Mouse (Mus musculus) forebrain, postnatal 0 days (tissue): ENCODE results near the gene Fam81a. TPM values are rescaled to one million over a fixed set of nuclear protein-coding genes. Genes with fewer than 3 reads are reported as not detected.
A peak's percentile ranks its signal among the peaks of the same experiment; 100 is the strongest.

Source experiments
- ATAC-seq: fragments of 200-750 bp; cut with Nextera tagmentation; 2 replicates; pipeline ENCODE4 v1.8.0; 2017; ENCODE audit warnings: mild to moderate bottlenecking, moderate library complexity
- DNase-seq: peaks from one replicate; pipeline ENCODE4 v3.0.0-alpha.2; 2015
- H3K27ac ChIP-seq: fragments of 300-500 bp; sonication (generic); 2 replicates; pipeline ENCODE4 v1.5.1; 2014; ENCODE audit warnings: low read depth, mild to moderate bottlenecking, antibody characterized with exemption, low read length, moderate library complexity, mixed read lengths
- H3K27me3 ChIP-seq: fragments of 300-500 bp; sonication (generic); 2 replicates; pipeline ENCODE4 v1.6.1; 2014; ENCODE audit warnings: mild to moderate bottlenecking, low read length, mixed read lengths; ENCODE audit not compliant: insufficient read depth
- H3K36me3 ChIP-seq: fragments of 300-500 bp; sonication (generic); 2 replicates; pipeline ENCODE4 v1.6.1; 2014; ENCODE audit warnings: mild to moderate bottlenecking, moderate library complexity; ENCODE audit not compliant: insufficient read depth
- H3K4me1 ChIP-seq: fragments of 300-500 bp; sonication (generic); 2 replicates; pipeline ENCODE4 v1.6.1; 2014; ENCODE audit warnings: antibody characterized with exemption; ENCODE audit not compliant: insufficient read depth
- H3K4me2 ChIP-seq: fragments of 300-500 bp; sonication (generic); 2 replicates; pipeline ENCODE4 v1.6.1; 2014; ENCODE audit warnings: low read depth, mild to moderate bottlenecking, moderate library complexity
- H3K4me3 ChIP-seq: fragments of 300-500 bp; sonication (generic); 2 replicates; pipeline ENCODE4 v1.5.1; 2014; ENCODE audit warnings: low read depth, low read length, mixed read lengths
- H3K9ac ChIP-seq: fragments of 300-500 bp; sonication (generic); 2 replicates; pipeline ENCODE4 v1.6.1; 2014; ENCODE audit warnings: mild to moderate bottlenecking
- H3K9me3 ChIP-seq: fragments of 300-500 bp; sonication (generic); 2 replicates; pipeline ENCODE4 v1.6.1; 2016; ENCODE audit warnings: low read length
- CTCF ChIP-seq: sonication (generic); IDR thresholded peaks from 2 replicates; pipeline ENCODE4 v1.5.1; 2016; ENCODE audit warnings: antibody characterized with exemption, control low read depth, low read depth
- WGBS: fragments of 180-500 bp; shearing (Covaris S2); extraction: QIAGEN DNeasy Blood & Tissue Kit; methylation state at CpG from one replicate; pipeline ENCODE4 v1.1.7; 2014; 5-methylcytosine and 5-hydroxymethylcytosine counted together
- polyA plus RNA-seq: library from polyadenylated mRNA; unstranded; fragments of >200 nt; fragmentation: Nextera tagmentation; extraction: Ambion mirVana; gene quantifications from 2 replicates; pipeline ENCODE4 v1.2.1, GENCODE M21; 2015
- total RNA-seq: library from RNA; depleted of rRNA; stranded (reverse); fragments of >200 nt; gene quantifications from 2 replicates; pipeline ENCODE4 v1.2.3, GENCODE M21; 2014

The Fam81a gene
- total and polyA plus RNA-seq, 2 experiments from 2014 or later, result 25.6 to 29.4 TPM

GRCm38 (mm10) chr9:70111869-70112286 lies 30.5 kb downstream of the Fam81a start:
- 2% methylated on average over 10 of the region's 10 CpGs for WGBS
- peak overlapping the region; percentile 28; the same call in 1 of the 2 replicates for H3K9ac ChIP-seq
- peak; percentile 61 for ATAC-seq

GRCm38 (mm10) chr9:70110871-70111270 lies 31.5 kb downstream of the Fam81a start:
- H3K36me3 ChIP-seq, result no peaks in the 10 kb centered on the region
- H3K4me2 ChIP-seq, result no peak overlapping the region
- H3K27me3 ChIP-seq, result no peaks in the 10 kb centered on the region
- H3K9me3 ChIP-seq, result no peaks in the 10 kb centered on the region
- no peak overlapping the region for H3K27ac ChIP-seq
- ATAC-seq (no peak), DNase-seq (no peak)
- peaks cover 7% of the 10 kb centered on the region; the same call in 1 of the 2 replicates for H3K4me1 ChIP-seq
- 35% methylated on average over 7 of the region's 7 CpGs for WGBS
- H3K9ac ChIP-seq, result no peak overlapping the region
- TF ChIP-seq CTCF, result no peak
- no peak overlapping the region for H3K4me3 ChIP-seq

More at GRCm38 (mm10) chr9:70111869-70112286, 30.5 kb downstream of the Fam81a start:
- Histone ChIP-seq H3K4me3 (no peak overlapping the region; the same call in 1 of the 2 replicates), H3K27ac (no peak overlapping the region), H3K4me2 (peak overlapping the region; percentile 39), H3K36me3 (no peaks in the 10 kb centered on the region), H3K27me3 (no peaks in the 10 kb centered on the region), H3K9me3 (no peaks in the 10 kb centered on the region), H3K4me1 (peaks cover 7% of the 10 kb centered on the region; the same call in 1 of the 2 replicates)
- DNase-seq, result peak; percentile 25
- TF ChIP-seq CTCF, result no peak

- 3% methylated on average over 3 of the region's 3 CpGs for WGBS
- ATAC-seq, result peak; percentile 54
- Histone ChIP-seq H3K4me2 (no peak overlapping the region), H3K4me1 (peaks cover 7% of the 10 kb centered on the region; the same call in 1 of the 2 replicates), H3K27ac (no peak overlapping the region), H3K4me3 (no peak overlapping the region), H3K27me3 (no peaks in the 10 kb centered on the region), H3K36me3 (no peaks in the 10 kb centered on the region), H3K9me3 (no peaks in the 10 kb centered on the region), H3K9ac (no peak overlapping the region)
- TF ChIP-seq CTCF, result peak; percentile 94
- peak; percentile 91 for DNase-seq
These were observed 33.1 kb downstream of the Fam81a start for GRCm38 (mm10) chr9:70109279-70109678.

- ATAC-seq (no peak), DNase-seq (no peak)
- Histone ChIP-seq H3K9me3 (no peaks in the 10 kb centered on the region), H3K9ac (no peak overlapping the region), H3K36me3 (no peaks in the 10 kb centered on the region), H3K27me3 (no peaks in the 10 kb centered on the region), H3K4me1 (peaks cover 7% of the 10 kb centered on the region; the same call in 1 of the 2 replicates), H3K4me2 (no peak overlapping the region), H3K27ac (no peak overlapping the region), H3K4me3 (no peak overlapping the region)
- 72% methylated on average over 5 of the region's 5 CpGs for WGBS
- no peak for TF ChIP-seq CTCF
These were observed 34.2 kb downstream of the Fam81a start for GRCm38 (mm10) chr9:70108151-70108550.

- Histone ChIP-seq H3K4me2 (no peak overlapping the region), H3K27ac (no peak overlapping the region), H3K36me3 (no peaks in the 10 kb centered on the region), H3K9ac (no peak overlapping the region), H3K9me3 (no peaks in the 10 kb centered on the region), H3K4me3 (no peak overlapping the region), H3K27me3 (no peaks in the 10 kb centered on the region), H3K4me1 (no peaks in the 10 kb centered on the region)
- DNase-seq (no peak), ATAC-seq (no peak)
- no peak for TF ChIP-seq CTCF
- WGBS, result 61% methylated on average over 5 of the region's 5 CpGs
These were observed 36.8 kb downstream of the Fam81a start for GRCm38 (mm10) chr9:70105573-70105972.

GRCm38 (mm10) chr9:70103106-70103505 lies 39.3 kb downstream of the Fam81a start:
- no peak overlapping the region for H3K4me2 ChIP-seq
- H3K27ac ChIP-seq, result no peak overlapping the region
- DNase-seq, result peak; percentile 27
- ATAC-seq, result 0 out of 2 replicates have a peak, but pooled peaks have one; percentile 42
- peaks cover 2% of the 10 kb centered on the region; the same call in 1 of the 2 replicates for H3K36me3 ChIP-seq
- 46% methylated on average over 8 of the region's 8 CpGs for WGBS
- no peaks in the 10 kb centered on the region for H3K9me3 ChIP-seq
- no peak overlapping the region for H3K9ac ChIP-seq
- no peaks in the 10 kb centered on the region for H3K27me3 ChIP-seq
- H3K4me3 ChIP-seq, result no peak overlapping the region
- no peaks in the 10 kb centered on the region for H3K4me1 ChIP-seq
- peak; percentile 56 for TF ChIP-seq CTCF

GRCm38 (mm10) chr9:70097542-70097941 lies 44.8 kb downstream of the Fam81a start:
- no peak for TF ChIP-seq CTCF
- H3K27ac ChIP-seq, result no peak overlapping the region
- H3K9ac ChIP-seq, result no peak overlapping the region
- H3K27me3 ChIP-seq, result no peaks in the 10 kb centered on the region
- H3K36me3 ChIP-seq, result peaks cover 2% of the 10 kb centered on the region; the same call in 1 of the 2 replicates
- no peaks in the 10 kb centered on the region for H3K9me3 ChIP-seq
- 96% methylated on average over 2 of the region's 2 CpGs for WGBS
- no peaks in the 10 kb centered on the region for H3K4me1 ChIP-seq
- no peak overlapping the region for H3K4me3 ChIP-seq
- no peak for ATAC-seq
- DNase-seq, result no peak
- H3K4me2 ChIP-seq, result no peak overlapping the region
